Mouse (Mus musculus): Measurements from ENCODE around the gene Gm21915.

- no peak for TF ChIP-seq CTCF (IDR thresholded peaks at IDR 0.05; ENCODE audit: low read depth, low read length)
- no peak for TF ChIP-seq GATA1 (IDR thresholded peaks at IDR 0.05; ENCODE audit: borderline replicate concordance, low read length)
- no peak for TF ChIP-seq POLR2AphosphoS5 (IDR thresholded peaks at IDR 0.05; ENCODE audit: insufficient replicate concordance, low read depth, low read length)
- TF ChIP-seq TAL1 (conservative IDR thresholded peaks at IDR 0.05; ENCODE audit: low read depth, low read length) = no peak
Observed at GRCm38 (mm10) chr9:40717182-40717874, 46.9 kb downstream of the Gm21915 start.

Measured in G1E (cell line).